Mouse (Mus musculus): ENCODE results near the gene Tcea3.
A peak's percentile ranks its signal among the peaks of the same experiment; 100 is the strongest.

Tcea3 gene

GRCm38 (mm10) chr4:136239111-136239510, 8.4 kb upstream of the Tcea3 start:
- no peak for DNase-seq (ENCODE audit: low read depth, low spot score)

GRCm38 (mm10) chr4:136239622-136240021, 7.9 kb upstream of the Tcea3 start:
- DNase-seq (ENCODE audit: low read depth, low spot score), result peak; percentile 82

- DNase-seq (ENCODE audit: low read depth, low spot score), result no peak
Measured at GRCm38 (mm10) chr4:136240123-136240522, 7.4 kb upstream of the Tcea3 start.

- no peak for DNase-seq (ENCODE audit: low read depth, low spot score)
Measured at GRCm38 (mm10) chr4:136240955-136241354, 6.6 kb upstream of the Tcea3 start.

GRCm38 (mm10) chr4:136242065-136242703, 5.3 kb upstream of the Tcea3 start:
- peak; percentile 44 for DNase-seq (ENCODE audit: low read depth, low spot score)

- no peak for DNase-seq (ENCODE audit: low read depth, low spot score)
Measured at GRCm38 (mm10) chr4:136242728-136243127, 4.8 kb upstream of the Tcea3 start.

GRCm38 (mm10) chr4:136244208-136244607, 3.3 kb upstream of the Tcea3 start:
- DNase-seq (ENCODE audit: low read depth, low spot score), result no peak

GRCm38 (mm10) chr4:136245681-136246080, 1.8 kb upstream of the Tcea3 start:
- DNase-seq (ENCODE audit: low read depth, low spot score), result no peak

GRCm38 (mm10) chr4:136246568-136246969, 960 bp upstream of the Tcea3 start:
- DNase-seq (ENCODE audit: low read depth, low spot score), result no peak

GRCm38 (mm10) chr4:136247386-136247728, 172 bp upstream of the Tcea3 start:
- peak; percentile 20 for DNase-seq (ENCODE audit: low read depth, low spot score)

GRCm38 (mm10) chr4:136248464-136249331, 1.2 kb downstream of the Tcea3 start:
- DNase-seq (ENCODE audit: low read depth, low spot score), result no peak

- DNase-seq (ENCODE audit: low read depth, low spot score), result no peak
Measured at GRCm38 (mm10) chr4:136249332-136249647, 1.8 kb downstream of the Tcea3 start.

GRCm38 (mm10) chr4:136249780-136250179, 2.3 kb downstream of the Tcea3 start:
- peak; percentile 34 for DNase-seq (ENCODE audit: low read depth, low spot score)

GRCm38 (mm10) chr4:136255919-136256318, 8.4 kb downstream of the Tcea3 start:
- no peak for DNase-seq (ENCODE audit: low read depth, low spot score)

GRCm38 (mm10) chr4:136256696-136257095, 9.2 kb downstream of the Tcea3 start:
- no peak for DNase-seq (ENCODE audit: low read depth, low spot score)

GRCm38 (mm10) chr4:136259916-136260315, 12.4 kb downstream of the Tcea3 start:
- DNase-seq (ENCODE audit: low read depth, low spot score), result no peak

GRCm38 (mm10) chr4:136260491-136261180, 13.1 kb downstream of the Tcea3 start:
- DNase-seq (ENCODE audit: low read depth, low spot score), result peak; percentile 87

GRCm38 (mm10) chr4:136261912-136262311, 14.4 kb downstream of the Tcea3 start:
- DNase-seq (ENCODE audit: low read depth, low spot score), result no peak

GRCm38 (mm10) chr4:136263555-136263954, 16.0 kb downstream of the Tcea3 start:
- no peak for DNase-seq (ENCODE audit: low read depth, low spot score)

- no peak for DNase-seq (ENCODE audit: low read depth, low spot score)
Measured at GRCm38 (mm10) chr4:136266716-136267343, 19.3 kb downstream of the Tcea3 start.

- no peak for DNase-seq (ENCODE audit: low read depth, low spot score)
Measured at GRCm38 (mm10) chr4:136268912-136269311, 21.4 kb downstream of the Tcea3 start.

- no peak for DNase-seq (ENCODE audit: low read depth, low spot score)
Measured at GRCm38 (mm10) chr4:136270648-136271047, 23.1 kb downstream of the Tcea3 start.

Data from brain, adult 2 months (tissue).